Mouse (Mus musculus) testis, adult 2 months (tissue): ENCODE measurements around the gene Tmem116. TPM values are rescaled to one million over a fixed set of nuclear protein-coding genes. Genes with fewer than 3 reads are reported as not detected.

Experiments used
- H3K27ac ChIP-seq: fragments of 200-500 bp; 2 replicates; pipeline ENCODE4 v1.5.1; 2012; ENCODE audit warnings: low read depth, low read length; ENCODE audit not compliant: control insufficient read depth, insufficient read depth
- H3K27me3 ChIP-seq: fragments of 200-500 bp; 2 replicates; pipeline ENCODE4 v1.6.1; 2012; ENCODE audit warnings: mild to moderate bottlenecking, low read length, moderate library complexity; ENCODE audit not compliant: control insufficient read depth, insufficient read depth
- H3K36me3 ChIP-seq: fragments of 200-500 bp; 2 replicates; pipeline ENCODE4 v1.6.1; 2012; ENCODE audit warnings: mild to moderate bottlenecking, low read length; ENCODE audit not compliant: control insufficient read depth, insufficient read depth
- H3K4me1 ChIP-seq: fragments of 200-500 bp; 2 replicates; pipeline ENCODE4 v1.6.1; 2012; ENCODE audit warnings: low read length; ENCODE audit not compliant: control insufficient read depth, insufficient read depth
- H3K4me3 ChIP-seq: fragments of 200-500 bp; 2 replicates; pipeline ENCODE4 v1.5.1; 2012; ENCODE audit warnings: low read depth, mild to moderate bottlenecking, low read length, moderate library complexity, mixed read lengths; ENCODE audit not compliant: control insufficient read depth
- CTCF ChIP-seq: fragments of 200-500 bp; IDR thresholded peaks from 2 replicates; pipeline ENCODE4 v1.5.1; 2012; ENCODE audit warnings: low read depth, mild to moderate bottlenecking, inconsistent platforms, low read length, moderate library complexity; ENCODE audit not compliant: control insufficient read depth, insufficient read depth, insufficient replicate concordance
- POLR2A ChIP-seq: fragments of 200-500 bp; IDR thresholded peaks from 2 replicates; pipeline ENCODE4 v1.6.1; 2012; ENCODE audit warnings: low read depth, mild to moderate bottlenecking, inconsistent platforms, low read length, moderate library complexity; ENCODE audit not compliant: control insufficient read depth
- polyA plus RNA-seq: library from polyadenylated mRNA; depleted of rRNA; stranded (reverse); fragments of >200 nt; gene quantifications from 2 replicates; pipeline ENCODE4 v1.2.3, GENCODE M21; 2012; rRNA removed

Tmem116 gene
- polyA plus RNA-seq, 1 experiment = 60.5 TPM

DNA sequence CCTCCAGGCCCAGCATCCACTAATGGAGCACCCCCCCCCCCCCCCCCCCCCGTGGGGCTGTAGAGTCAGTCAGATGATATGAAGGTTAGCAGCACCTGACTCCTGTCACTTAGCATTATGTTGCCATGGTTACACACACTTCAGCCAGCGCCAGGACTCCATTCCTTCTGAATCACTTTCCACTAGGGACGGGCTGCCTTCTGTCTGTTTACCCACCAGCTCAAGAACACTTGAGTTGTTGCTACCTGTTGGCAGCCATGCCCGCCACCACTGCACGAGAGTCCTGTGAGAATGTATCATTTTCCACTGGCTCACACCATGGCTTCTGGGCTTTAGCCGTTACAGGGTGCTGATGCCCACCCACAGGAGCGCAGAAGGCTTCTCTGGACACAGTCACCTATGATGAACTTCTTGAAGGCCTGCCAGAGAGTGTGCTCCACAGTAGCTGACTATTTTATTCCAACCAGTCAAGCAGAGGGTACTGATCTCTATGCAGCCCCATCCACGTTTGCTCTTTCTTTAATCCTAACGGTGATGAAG lies 118.3 kb downstream of the Tmem116 start:
- Histone ChIP-seq H3K36me3 (no peaks in the 10 kb centered on the region), H3K27me3 (no peaks in the 10 kb centered on the region), H3K4me3 (no peak overlapping the region), H3K4me1 (no peaks in the 10 kb centered on the region), H3K27ac (no peak overlapping the region)
- TF ChIP-seq CTCF = no peak
- no peak for TF ChIP-seq POLR2A

DNA sequence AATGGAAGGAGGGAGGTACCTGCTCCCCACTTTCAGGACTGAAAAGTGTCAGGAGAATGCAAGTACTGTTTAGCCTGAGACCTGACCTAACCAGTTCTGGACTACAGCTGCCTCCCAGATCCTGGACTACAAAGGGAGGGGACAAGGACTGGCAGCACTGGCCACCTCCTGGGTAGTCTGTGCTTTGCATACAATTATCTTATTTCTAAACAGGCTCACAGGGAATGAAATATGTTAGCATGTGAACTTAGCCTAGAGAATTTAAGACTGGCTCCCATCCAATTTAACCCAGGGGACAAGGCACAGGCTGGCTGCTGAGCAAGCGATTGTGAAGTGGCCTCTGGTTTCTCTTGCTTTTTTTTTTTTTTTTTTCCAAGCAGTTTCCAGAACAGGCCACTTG lies 119.1 kb downstream of the Tmem116 start:
- Histone ChIP-seq H3K4me1 (no peaks in the 10 kb centered on the region), H3K27ac (no peak overlapping the region), H3K4me3 (no peak overlapping the region), H3K36me3 (no peaks in the 10 kb centered on the region), H3K27me3 (no peaks in the 10 kb centered on the region)
- TF ChIP-seq POLR2A = no peak
- no peak for TF ChIP-seq CTCF

Other genes with a start within 250 kb of the Tmem116 start
- gene Rpl6, start 247.4 kb upstream of the Tmem116 start, polyA plus RNA-seq = 84.3 and 103 TPM in 2 replicates
- gene Hectd4, start 231.7 kb upstream of the Tmem116 start, polyA plus RNA-seq = 41.3 and 41.8 TPM in 2 replicates
- 334 and 348 TPM in 2 replicates for gene Trafd1, start 66.3 kb upstream of the Tmem116 start, polyA plus RNA-seq
- gene Naa25, start 54.0 kb upstream of the Tmem116 start, polyA plus RNA-seq = 26.4 and 27.7 TPM in 2 replicates
- 81.3 and 102 TPM in 2 replicates for gene Erp29, start 613 bp downstream of the Tmem116 start, polyA plus RNA-seq
- 79.7 and 85.1 TPM in 2 replicates for gene Adam1b, start 51.5 kb downstream of the Tmem116 start, polyA plus RNA-seq
- gene Adam1a, start 93.6 kb downstream of the Tmem116 start, polyA plus RNA-seq = 138 and 140 TPM in 2 replicates
- 0.14 TPM in 1 of 2 replicates, not detected in the other for gene Gm42878, start 93.6 kb downstream of the Tmem116 start, polyA plus RNA-seq
- gene Mapkapk5, start 94.0 kb downstream of the Tmem116 start, polyA plus RNA-seq = 21.9 and 28.4 TPM in 2 replicates
- gene Aldh2, start 141.9 kb downstream of the Tmem116 start, polyA plus RNA-seq = 154 and 177 TPM in 2 replicates
- 3.3 and 3.9 TPM in 2 replicates for gene Acad12, start 167.0 kb downstream of the Tmem116 start, polyA plus RNA-seq
- 5.7 and 5.9 TPM in 2 replicates for gene Acad10, start 208.6 kb downstream of the Tmem116 start, polyA plus RNA-seq
- gene Brap, start 208.7 kb downstream of the Tmem116 start, polyA plus RNA-seq = 116 and 128 TPM in 2 replicates